Mouse (Mus musculus): ENCODE results near the gene Epb42.

GRCm38 (mm10) chr2:121039382-121039781, 2.5 kb upstream of the Epb42 start:
- TF ChIP-seq CTCF (IDR thresholded peaks at IDR 0.05; ENCODE audit: low read depth, low read length) (no peak), GATA1 (IDR thresholded peaks at IDR 0.05; ENCODE audit: borderline replicate concordance, low read length) (no peak)
